Mouse (Mus musculus) retina, postnatal 1 day (tissue): ENCODE results near the gene Madd.

Experiments
- DNase-seq: peaks from one replicate; pipeline ENCODE4 v3.0.0-alpha.2; 2012

Gene Madd

DNA sequence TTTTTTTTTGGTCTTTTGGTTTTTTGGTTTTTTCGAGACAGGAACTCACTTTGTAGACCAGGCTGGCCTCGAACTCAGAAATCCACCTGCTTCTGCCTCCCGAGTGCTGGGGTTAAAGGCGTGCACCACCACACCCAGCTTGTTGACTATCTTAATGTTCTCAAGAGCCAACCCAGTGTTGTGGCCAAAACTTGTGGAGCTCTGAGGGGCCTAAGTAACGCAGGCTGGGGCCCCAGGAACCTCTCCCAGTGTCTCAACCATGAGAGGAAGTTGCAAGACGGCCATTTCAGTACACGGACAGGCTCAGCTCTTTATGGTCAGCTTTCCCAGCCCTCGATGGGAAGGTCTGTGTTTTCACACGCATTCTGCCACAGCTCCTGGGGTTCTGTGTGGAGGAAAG is 94.7 kb downstream of the Madd start:
- DNase-seq, result no peak

- DNase-seq, result no peak
Measured at GRCm38 (mm10) chr2:91087453-91087852, 96.2 kb downstream of the Madd start.
